Mouse (Mus musculus) heart, adult 2 months (tissue): ENCODE results near the gene Emcn. TPM values are rescaled to one million over a fixed set of nuclear protein-coding genes. Genes with fewer than 3 reads are reported as not detected.

ENCODE experiments used
- DNase-seq, 2 experiments: peaks; one replicate each; pipeline ENCODE4 v3.0.0; 2021
- H3K27ac ChIP-seq: fragments of 200-600 bp; 2 replicates; pipeline ENCODE4 v1.8.1; 2022
- H3K27me3 ChIP-seq: fragments of 200-500 bp; 2 replicates; pipeline ENCODE4 v1.6.1; 2012; ENCODE audit warnings: mild to moderate bottlenecking, low read length, inconsistent platforms, mixed read lengths; ENCODE audit not compliant: control insufficient read depth, insufficient read depth
- H3K36me3 ChIP-seq: fragments of 200-500 bp; 2 replicates; pipeline ENCODE4 v1.6.1; 2012; ENCODE audit warnings: low read length, inconsistent platforms; ENCODE audit not compliant: control insufficient read depth, insufficient read depth
- H3K4me1 ChIP-seq: fragments of 200-500 bp; 2 replicates; pipeline ENCODE4 v1.6.1; 2011; ENCODE audit warnings: low read length; ENCODE audit not compliant: control insufficient read depth, insufficient read depth
- H3K4me3 ChIP-seq: fragments of 200-600 bp; 2 replicates; pipeline ENCODE4 v1.8.1; 2022
- H3K79me2 ChIP-seq: fragments of 200-500 bp; replicated peaks from 2 replicates; pipeline ENCODE4 v1.6.1; 2012; ENCODE audit warnings: mild to moderate bottlenecking, inconsistent platforms, low read length, moderate library complexity, mixed read lengths; ENCODE audit not compliant: control insufficient read depth, insufficient read depth
- H3K9ac ChIP-seq: fragments of 200-500 bp; 2 replicates; pipeline ENCODE4 v1.6.1; 2012; ENCODE audit warnings: low read depth, mild to moderate bottlenecking, control low read depth, inconsistent platforms, low read length, mixed read lengths
- CTCF ChIP-seq: fragments of 200-600 bp; IDR thresholded peaks from 2 replicates; pipeline ENCODE4 v1.8.1; 2022; ENCODE audit warnings: antibody characterized with exemption, mild to moderate bottlenecking, moderate library complexity
- EP300 ChIP-seq: fragments of 200-500 bp; IDR thresholded peaks from 2 replicates; pipeline ENCODE4 v1.6.1; 2011; ENCODE audit warnings: low read depth, low read length, control low read depth; ENCODE audit not compliant: insufficient read depth
- POLR2A ChIP-seq: fragments of 200-500 bp; IDR thresholded peaks from 2 replicates; pipeline ENCODE4 v1.6.1; 2011; ENCODE audit warnings: mild to moderate bottlenecking, low read depth, low read length, control low read depth; ENCODE audit not compliant: insufficient read depth
- WGBS: fragments of 180-500 bp; shearing (Covaris S2); methylation state at CpG from one replicate; pipeline ENCODE4 v1.1.7; 2018; 5-methylcytosine and 5-hydroxymethylcytosine counted together
- intact Hi-C: fragments of 180-260 bp; cut with DNase I; formaldehyde crosslinking; loops from one replicate; pipeline ENCODE4 v1.15.1; 2025
- polyA plus RNA-seq: library from polyadenylated mRNA; depleted of rRNA; stranded (reverse); fragments of >200 nt; gene quantifications from 2 replicates; pipeline ENCODE4 v1.2.3, GENCODE M21; 2012
- total RNA-seq, 2 experiments: library from RNA; stranded (reverse); gene quantifications; 2 replicates each; pipeline ENCODE4 v1.2.3; 2021

The Emcn gene
- total and polyA plus RNA-seq, 3 experiments = 44.1 to 59.4 (median 47.6) TPM

DNA sequence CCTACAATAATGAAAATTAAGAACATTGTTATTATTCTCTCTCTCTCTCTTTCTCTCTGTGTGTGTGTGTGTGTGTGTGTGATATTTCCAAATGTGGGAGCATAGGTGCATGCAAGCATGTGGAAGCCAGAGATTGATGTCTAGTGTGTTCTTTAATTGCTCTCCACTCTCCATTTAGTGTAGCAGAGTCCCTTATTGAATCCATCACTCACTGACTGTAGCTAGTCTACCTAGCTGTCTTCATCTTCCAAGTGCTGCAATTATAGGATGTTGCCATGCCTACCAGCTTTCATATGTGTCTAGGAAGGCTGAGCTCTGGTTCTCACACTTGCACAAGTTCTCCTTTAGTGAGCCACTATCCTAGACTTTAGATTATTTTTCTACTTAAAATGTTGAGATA is 30.9 kb upstream of the Emcn start:
- no peaks in the 10 kb centered on the region for H3K4me1 ChIP-seq
- H3K79me2 ChIP-seq = no peaks in the 10 kb centered on the region
- TF ChIP-seq POLR2A (no peak), CTCF (no peak), EP300 (no peak)
- no peaks in the 10 kb centered on the region for H3K27me3 ChIP-seq
- no peaks in the 10 kb centered on the region for H3K36me3 ChIP-seq
- no peak overlapping the region for H3K27ac ChIP-seq
- H3K4me3 ChIP-seq = no peak overlapping the region
- H3K9ac ChIP-seq = no peak overlapping the region
- DNase-seq = no peak
- intact Hi-C loops = no loop called here

DNA sequence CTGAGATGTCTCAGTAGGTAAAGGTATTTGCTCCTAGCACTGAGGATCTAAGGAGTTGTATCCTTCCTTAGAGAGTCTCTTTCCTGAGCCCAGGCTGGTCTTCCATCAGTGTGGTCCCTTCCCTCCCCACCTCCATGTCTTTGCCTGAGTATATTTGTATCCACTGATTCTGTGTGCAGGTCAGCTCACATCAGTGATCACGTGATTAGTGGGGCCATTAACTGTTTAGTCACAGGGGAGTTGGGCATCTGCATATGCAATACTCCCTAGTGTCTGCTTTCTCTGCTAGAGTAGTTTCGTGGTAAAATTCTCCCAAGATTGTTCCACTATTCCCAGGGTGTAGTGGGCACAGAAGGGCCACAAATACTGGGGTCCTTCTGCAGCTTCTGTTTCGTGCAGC is 28.3 kb upstream of the Emcn start:
- no peak overlapping the region for H3K27ac ChIP-seq
- no peaks in the 10 kb centered on the region for H3K4me1 ChIP-seq
- 67% methylated on average over 3 of the region's 3 CpGs for WGBS
- H3K27me3 ChIP-seq = no peaks in the 10 kb centered on the region
- no peak for DNase-seq
- H3K9ac ChIP-seq = no peak overlapping the region
- intact Hi-C loops = no loop called here
- no peak overlapping the region for H3K4me3 ChIP-seq
- H3K79me2 ChIP-seq = no peaks in the 10 kb centered on the region
- no peaks in the 10 kb centered on the region for H3K36me3 ChIP-seq
- TF ChIP-seq EP300 (no peak), CTCF (no peak), POLR2A (no peak)

- no peak overlapping the region for H3K4me3 ChIP-seq
- TF ChIP-seq EP300 (no peak), CTCF (no peak), POLR2A (no peak)
- no peak overlapping the region for H3K27ac ChIP-seq
- no peak for DNase-seq
- H3K9ac ChIP-seq = no peak overlapping the region
- H3K4me1 ChIP-seq = no peaks in the 10 kb centered on the region
- H3K27me3 ChIP-seq = no peaks in the 10 kb centered on the region
- 98% methylated on average over 2 of the region's 2 CpGs for WGBS
- intact Hi-C loops = no loop called here
- no peaks in the 10 kb centered on the region for H3K36me3 ChIP-seq
- H3K79me2 ChIP-seq = no peaks in the 10 kb centered on the region
These were observed 27.0 kb upstream of the Emcn start for GRCm38 (mm10) chr3:137313775-137314362.

- no peak overlapping the region for H3K9ac ChIP-seq
- peaks cover 2% of the 10 kb centered on the region for H3K4me1 ChIP-seq
- WGBS = 95% methylated on average over 2 of the region's 2 CpGs
- no peak overlapping the region for H3K4me3 ChIP-seq
- no peaks in the 10 kb centered on the region for H3K36me3 ChIP-seq
- TF ChIP-seq CTCF = no peak
- TF ChIP-seq POLR2A = no peak
- TF ChIP-seq EP300 = no peak
- no peak for DNase-seq
- H3K27ac ChIP-seq = no peak overlapping the region
- H3K27me3 ChIP-seq = no peaks in the 10 kb centered on the region
- H3K79me2 ChIP-seq = no peaks in the 10 kb centered on the region
- intact Hi-C loops = no loop called here
These were observed 22.5 kb upstream of the Emcn start for GRCm38 (mm10) chr3:137318371-137318770.

- peak in 1 of 2 experiments; percentile 12 for DNase-seq
- TF ChIP-seq CTCF (no peak), EP300 (no peak), POLR2A (no peak)
- intact Hi-C loops = loop anchor here (5.0 to 10.0 kb wide), 4 partner anchors 33 to 98 kb away; no protein-coding TSS in a partner anchor
These were observed 20.9 kb upstream of the Emcn start for GRCm38 (mm10) chr3:137319950-137320349.

GRCm38 (mm10) chr3:137322304-137322703 is 18.6 kb upstream of the Emcn start:
- Histone ChIP-seq H3K4me3 (peak overlapping the region; percentile 11; the same call in 1 of the 2 replicates), H3K27ac (peak overlapping the region; percentile 68), H3K79me2 (no peaks in the 10 kb centered on the region), H3K36me3 (no peaks in the 10 kb centered on the region), H3K27me3 (no peaks in the 10 kb centered on the region), H3K9ac (no peak overlapping the region), H3K4me1 (peaks cover 2% of the 10 kb centered on the region)
- peak; percentile 37 to 62 for DNase-seq
- intact Hi-C loops = loop anchor here (1.0 to 10.0 kb wide), 6 partner anchors 18 to 172 kb away; partner anchors contain the start of gene Emcn
- 30% methylated on average over 12 of the region's 12 CpGs for WGBS
- TF ChIP-seq EP300 (peak; percentile 94), POLR2A (no peak), CTCF (no peak)

More at GRCm38 (mm10) chr3:137319950-137320349, 20.9 kb upstream of the Emcn start:
- H3K27ac ChIP-seq = no peak overlapping the region
- H3K27me3 ChIP-seq = no peaks in the 10 kb centered on the region
- no peaks in the 10 kb centered on the region for H3K36me3 ChIP-seq
- H3K4me1 ChIP-seq = peaks cover 2% of the 10 kb centered on the region
- H3K79me2 ChIP-seq = no peaks in the 10 kb centered on the region
- H3K9ac ChIP-seq = no peak overlapping the region
- H3K4me3 ChIP-seq = no peak overlapping the region
- 17% methylated on average over 1 of the region's 1 CpGs for WGBS
